Mouse (Mus musculus): ENCODE data around the gene Rgs5.
A peak's percentile ranks its signal among the peaks of the same experiment; 100 is the strongest.

Gene Rgs5

DNA sequence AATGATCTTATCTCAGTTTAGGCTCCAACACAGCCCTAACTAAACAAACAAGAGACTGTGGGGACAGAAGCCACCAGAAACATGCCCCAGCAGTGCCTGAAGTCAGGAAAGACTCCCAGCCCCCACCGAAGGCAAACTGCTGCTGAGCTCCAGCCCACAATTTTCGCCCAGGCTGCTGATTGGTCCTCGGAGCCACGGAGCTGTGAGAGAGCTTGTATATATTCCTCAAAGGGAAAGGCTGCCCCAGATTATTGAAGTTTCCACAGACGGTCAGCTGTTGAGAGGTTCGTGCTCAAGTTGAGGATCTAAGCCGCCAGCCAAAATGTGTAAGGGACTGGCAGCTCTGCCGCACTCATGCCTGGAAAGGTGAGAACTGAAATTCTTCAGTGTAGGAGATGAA lies at the start of gene Rgs5:
Rgs5 (plus strand) TSS at position 246 of the 400 bp plus-strand sequence.
- no peak for DNase-seq (ENCODE audit: low read depth, low spot score)

DNA sequence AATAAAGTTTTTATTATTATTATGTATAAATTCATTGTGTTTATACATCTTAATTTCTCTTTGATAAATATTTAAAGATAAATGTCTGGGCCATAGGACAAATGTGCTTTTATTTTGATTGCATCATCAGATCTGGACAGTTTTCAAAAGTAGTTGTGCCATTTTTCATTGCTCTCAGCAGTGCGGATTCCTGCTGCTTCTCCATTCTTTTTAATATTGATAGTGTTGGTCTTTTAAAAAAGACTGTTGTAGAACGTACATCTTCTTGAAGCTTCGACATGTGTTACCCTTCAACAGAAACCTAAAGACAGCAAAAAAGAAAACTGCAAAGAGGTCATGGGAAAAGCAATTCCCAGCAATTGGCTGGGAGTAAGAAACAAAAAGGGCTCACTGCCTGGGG lies 49.1 kb upstream of the Rgs5 start:
- DNase-seq (ENCODE audit: low read depth, low spot score): no peak

DNA sequence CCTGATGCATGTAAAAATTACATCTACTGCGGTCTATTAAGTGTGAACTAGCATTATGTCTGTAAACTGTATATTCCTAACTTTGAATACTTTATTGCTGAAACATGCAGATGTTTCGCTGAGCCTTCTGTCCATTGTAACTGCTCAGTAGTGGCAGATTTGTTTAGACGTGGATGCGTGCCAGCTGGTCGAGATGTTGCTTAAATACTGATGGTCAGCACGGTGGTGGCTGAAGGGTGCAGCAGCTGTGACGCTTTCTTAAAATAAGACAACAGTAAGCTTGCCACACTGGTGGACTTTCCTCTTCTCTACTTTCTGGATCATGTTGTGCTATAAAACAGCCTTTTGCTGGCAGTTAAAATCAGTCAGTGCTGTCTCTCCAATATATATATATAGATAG lies 25.6 kb upstream of the Rgs5 start:
- DNase-seq (ENCODE audit: low read depth, low spot score): no peak

DNA sequence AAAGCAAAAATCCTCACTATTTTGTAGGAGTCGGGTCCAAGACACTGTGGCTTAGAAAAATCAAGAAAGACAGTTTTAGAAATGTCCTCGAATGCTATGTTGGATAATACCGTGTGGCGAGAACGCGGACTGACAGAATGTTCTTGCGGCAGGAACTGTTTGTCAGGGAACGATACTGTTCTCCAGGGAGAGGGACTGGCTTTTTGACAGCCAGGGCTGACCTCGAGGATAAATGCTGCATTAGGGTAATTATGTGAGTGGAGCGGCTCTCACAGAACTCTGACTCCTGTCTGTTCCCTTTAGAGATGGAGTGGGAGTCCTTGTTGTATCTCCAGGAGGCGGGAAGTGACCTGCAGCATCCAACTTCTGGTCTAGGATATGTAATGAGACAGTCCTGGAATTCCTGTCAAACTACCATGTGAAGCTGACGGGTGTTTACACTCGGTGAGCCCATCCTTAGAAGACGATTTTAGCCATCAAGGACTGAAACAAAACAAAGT lies 18.0 kb upstream of the Rgs5 start:
- DNase-seq (ENCODE audit: low read depth, low spot score): no peak

DNA sequence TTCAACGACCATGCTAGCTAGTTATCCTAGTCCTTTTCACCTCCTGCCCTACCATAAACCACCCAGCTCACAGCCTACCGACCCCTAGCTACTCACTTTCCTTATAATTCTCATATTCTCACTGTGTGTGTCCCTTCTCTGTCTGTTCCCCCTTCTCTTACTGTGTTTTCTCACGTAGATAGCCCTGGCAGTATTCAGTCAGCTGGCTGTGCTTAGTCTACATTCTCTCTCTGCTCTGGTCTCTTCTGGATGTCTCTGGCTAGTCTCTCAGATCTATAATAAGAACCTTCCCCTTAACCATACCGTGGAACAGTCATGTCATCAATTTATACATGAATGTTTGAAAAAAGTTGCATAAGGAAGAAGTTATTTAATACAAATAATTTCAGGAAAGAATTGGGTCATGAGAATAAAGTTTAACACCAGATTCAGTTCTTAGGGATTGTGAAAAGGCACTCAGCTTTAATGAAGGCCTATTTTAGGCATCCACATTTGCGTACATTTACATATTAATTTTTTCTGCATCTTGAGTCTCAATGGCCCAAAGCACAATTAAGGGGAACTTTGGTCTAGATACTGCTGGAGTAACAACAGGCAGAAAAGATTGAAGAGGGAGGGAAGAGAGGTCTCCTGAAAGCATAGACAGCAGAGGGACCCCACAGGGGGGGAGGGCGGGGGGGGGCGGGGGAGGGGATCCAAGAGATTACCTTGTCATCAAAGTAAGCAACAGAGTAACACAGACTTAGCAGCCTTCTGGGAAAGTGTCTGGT lies 10.2 kb upstream of the Rgs5 start:
- DNase-seq (ENCODE audit: low read depth, low spot score): no peak

DNA sequence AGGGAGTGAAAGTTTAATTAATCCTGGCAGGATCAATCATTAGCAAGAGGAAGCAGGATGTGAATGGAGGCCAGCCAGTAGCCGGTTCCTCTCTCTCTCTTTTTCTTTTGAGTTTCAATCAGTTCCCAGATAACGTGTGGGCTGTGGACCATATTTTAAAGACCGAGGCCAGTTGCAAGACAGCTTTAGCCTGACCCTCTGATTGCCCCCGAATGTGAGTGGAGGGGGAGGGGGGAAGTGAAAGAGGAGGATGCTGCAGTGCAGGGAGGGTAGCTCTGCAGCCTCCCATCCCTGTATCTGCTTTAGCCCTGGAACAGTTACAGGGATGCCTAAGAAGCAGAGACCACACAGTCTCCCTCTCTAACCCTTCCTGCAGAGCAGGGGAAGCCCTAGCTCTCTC lies 4.2 kb downstream of the Rgs5 start:
- DNase-seq (ENCODE audit: low read depth, low spot score): no peak

DNA sequence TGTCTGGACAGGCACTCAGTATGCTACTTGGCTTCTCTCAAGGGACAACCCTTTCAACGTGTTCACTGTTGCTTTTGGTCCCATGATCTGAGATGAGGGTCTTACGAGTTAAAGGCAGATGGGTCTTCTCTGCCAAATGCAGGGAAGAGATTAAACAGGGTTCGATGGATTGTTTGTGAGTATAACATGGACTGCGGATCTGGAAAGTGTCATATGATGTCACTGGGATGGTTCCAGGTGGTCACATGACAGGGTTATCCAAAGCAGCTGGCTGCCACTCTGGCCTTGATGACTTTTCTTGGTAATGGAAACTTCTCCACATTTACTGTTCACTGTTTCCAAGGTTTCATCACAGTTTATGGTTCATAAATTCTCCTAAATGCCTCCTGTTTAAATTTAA lies 12.0 kb downstream of the Rgs5 start:
- DNase-seq (ENCODE audit: low read depth, low spot score): no peak

DNA sequence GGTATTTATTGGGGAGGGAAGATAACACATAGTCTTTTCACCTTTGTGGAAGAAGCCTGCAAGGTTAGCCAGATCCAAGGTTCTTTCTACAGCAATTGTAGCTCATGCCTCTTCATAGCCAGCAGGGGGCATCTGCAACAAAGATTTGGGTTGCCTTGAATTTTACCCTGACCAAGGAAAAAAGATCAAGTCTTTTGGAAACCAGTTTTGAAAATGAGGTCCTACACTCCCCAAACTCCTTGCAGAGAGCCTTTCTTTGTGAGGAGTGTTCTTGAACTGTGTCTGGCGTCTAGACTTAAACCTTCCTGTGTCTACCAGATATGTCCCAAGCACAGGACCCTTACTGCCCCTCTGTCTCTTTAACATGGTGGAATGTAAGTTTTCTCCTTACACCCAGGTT lies 15.4 kb downstream of the Rgs5 start:
- peak; percentile 27 for DNase-seq (ENCODE audit: low read depth, low spot score)

DNA sequence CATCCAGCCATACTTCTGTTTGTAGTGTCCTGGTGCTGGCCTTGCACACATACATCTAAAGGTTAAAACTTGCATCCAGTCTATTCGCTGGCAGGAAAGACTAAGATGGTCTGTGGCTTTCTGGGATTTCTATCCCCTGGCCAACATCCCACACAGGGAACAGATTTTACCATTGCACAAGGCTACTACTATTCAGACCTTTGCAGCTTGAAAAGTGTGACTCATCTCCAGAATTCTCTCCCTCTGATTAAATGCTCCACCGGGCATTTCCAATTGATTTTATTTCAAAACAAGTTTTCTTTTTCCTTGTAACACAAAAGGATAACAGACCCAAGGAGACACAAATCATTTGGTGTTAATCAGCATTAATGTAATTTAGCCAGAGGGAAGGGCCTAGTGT lies 16.5 kb downstream of the Rgs5 start:
- no peak for DNase-seq (ENCODE audit: low read depth, low spot score)

DNA sequence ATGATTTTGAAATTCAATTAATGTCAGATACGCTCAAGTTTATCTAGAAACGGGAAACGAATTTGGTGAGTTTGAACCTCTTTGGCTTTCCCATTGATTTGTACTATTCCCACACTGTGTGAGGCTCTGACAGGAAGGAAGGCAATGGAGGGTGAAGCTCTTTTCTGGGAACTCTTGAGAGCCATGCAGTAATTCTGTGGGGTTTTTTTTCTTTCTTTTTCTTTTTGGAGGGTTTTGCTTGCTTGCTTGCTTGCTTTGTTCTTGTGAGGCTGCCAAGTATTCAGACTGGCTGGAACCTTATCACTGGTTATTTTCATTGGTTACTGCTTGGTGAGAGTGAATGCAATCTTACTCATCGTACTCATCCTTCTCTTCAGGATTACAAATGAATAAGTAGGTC lies 17.0 kb downstream of the Rgs5 start:
- no peak for DNase-seq (ENCODE audit: low read depth, low spot score)

DNA sequence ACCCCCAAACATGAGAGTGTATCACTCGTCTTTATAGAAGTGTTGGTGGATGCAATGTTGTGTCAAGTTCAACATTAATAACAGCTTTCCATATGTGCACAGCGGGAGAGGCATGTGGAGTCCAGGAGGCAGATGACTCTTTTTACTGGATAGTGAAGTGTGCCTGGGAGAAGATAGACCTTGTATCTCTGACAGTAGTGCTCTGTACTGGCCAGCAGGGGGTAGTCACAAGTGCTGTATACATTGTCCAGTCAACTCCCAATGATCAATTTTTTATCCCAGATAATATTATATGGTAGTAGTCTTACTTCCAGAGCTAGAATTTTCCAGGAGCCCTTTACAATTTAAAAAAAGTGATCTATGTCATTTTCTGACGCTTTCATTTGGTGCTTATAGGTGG lies 18.8 kb downstream of the Rgs5 start:
- DNase-seq (ENCODE audit: low read depth, low spot score): no peak

DNA sequence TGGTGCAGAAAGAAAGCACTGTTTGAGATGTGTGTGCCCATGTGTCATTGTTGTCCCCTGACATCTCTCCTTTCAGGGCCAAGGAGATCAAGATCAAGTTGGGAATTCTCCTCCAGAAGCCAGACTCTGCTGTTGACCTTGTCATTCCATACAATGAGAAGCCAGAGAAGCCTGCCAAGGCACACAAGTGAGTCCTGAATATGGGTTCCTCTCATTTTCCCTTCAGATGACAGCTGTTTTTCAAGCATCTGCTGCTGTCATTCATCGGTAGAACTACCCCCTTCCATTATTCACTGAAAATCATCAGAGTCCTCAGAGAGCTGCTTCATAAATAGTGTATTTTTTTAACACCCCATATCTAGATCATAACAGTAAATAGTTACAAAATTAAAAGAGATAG lies 21.4 kb downstream of the Rgs5 start:
- DNase-seq (ENCODE audit: low read depth, low spot score): no peak

DNA sequence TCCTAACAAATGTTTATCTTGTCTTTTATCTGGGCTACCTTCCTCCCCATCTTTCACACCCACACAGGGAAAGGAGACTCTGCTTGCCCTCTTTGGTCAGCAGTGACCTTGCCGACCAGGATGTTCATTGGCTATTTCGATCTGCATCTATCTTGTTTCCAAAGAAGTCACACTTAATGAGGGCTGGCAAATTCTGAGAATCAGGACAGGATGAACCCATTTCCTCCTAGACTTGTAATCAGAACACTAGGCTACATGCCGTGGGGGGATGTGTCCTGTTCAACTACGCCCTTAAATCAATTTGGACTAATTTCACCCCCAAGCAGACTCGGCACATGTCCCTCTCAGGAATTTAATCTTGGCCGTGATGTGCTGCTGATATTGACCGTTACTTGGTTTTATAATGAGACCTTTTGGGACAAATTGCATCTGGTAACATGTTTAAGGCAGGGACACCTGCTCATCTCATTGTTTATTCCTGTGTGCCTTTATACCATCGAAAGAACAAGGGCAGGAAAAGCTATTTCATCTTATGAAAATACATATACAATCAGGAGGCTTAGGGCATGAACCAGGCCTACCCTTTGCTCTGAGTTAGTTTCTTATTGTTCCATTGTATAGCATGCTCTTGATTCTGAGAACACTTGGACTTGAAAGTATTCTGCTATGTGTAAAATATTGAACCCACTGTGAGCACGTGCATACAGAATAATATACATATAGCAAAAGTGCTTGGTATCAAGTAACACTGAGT lies 25.3 kb downstream of the Rgs5 start:
- no peak for DNase-seq (ENCODE audit: low read depth, low spot score)

DNA sequence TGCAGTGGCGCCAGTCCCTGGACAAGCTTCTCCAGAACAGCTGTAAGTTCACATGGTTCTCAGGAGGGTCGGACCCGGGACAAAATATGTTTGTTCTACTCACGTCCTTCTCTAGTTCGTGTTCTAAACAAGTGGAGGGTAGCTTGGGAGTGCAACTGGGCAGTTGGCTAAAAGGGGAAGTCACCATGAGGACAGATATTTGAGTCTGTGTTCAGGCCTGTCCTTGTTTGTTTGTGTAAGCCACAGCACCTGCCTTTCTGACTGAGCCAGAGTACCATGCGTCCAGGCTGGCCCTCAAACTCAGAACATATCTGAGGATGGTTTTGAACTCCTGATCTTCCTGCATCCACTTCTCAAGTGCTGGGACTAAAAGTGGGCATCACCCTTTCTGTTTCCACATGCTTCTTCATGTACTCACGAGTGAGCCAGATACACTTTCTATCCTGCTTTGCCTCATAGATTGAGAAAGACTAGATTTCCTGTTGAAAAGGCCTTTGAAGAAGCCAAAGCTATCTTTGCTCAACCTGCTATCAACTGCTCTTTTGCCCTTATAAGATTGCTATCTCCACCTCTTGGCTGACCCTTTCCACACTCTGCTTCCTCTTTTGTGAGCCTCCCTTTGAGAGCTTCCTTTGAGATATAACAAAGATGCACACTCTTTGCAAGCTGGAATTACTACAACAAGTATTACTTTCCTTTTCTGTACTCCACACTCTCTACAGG lies 27.6 kb downstream of the Rgs5 start:
- DNase-seq (ENCODE audit: low read depth, low spot score): no peak

DNA sequence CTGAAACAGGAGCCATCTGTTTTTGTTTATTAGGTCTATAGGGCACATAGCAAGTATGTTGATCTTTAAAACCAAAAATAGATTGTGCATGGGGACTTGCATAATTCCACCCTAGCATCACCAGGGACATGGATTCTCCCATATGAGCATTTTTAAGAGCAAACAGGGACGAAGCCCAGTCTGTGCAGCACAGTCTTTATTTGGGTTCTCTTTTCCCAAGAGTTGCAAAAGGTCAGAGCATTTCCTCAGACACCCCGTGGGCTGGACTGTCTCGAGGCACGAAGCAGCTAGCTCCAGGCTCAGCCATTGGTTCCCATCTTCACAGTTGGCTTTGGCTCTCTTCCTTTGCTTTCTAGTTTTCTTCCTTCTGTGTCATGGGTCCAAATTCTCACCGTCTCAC lies 30.0 kb downstream of the Rgs5 start:
- no peak for DNase-seq (ENCODE audit: low read depth, low spot score)

DNA sequence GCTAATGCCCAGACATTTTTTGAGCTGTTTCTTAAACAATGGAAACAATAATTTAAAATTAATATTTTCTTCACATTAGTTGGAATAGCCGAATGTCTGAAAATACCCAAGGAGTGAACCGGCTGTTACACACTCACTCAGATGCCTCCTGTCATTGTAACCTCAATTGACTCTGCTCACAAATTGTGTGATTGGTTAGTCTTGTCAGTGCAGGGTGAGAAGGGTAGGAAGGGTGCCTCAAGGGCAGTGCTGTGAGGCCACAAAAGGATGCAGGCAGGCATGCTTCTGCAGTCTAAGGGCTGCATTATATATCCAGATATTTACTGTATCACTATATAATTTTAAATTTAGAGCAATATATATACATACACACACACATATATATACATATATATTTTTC lies 37.7 kb downstream of the Rgs5 start:
- no peak for DNase-seq (ENCODE audit: low read depth, low spot score)

DNA sequence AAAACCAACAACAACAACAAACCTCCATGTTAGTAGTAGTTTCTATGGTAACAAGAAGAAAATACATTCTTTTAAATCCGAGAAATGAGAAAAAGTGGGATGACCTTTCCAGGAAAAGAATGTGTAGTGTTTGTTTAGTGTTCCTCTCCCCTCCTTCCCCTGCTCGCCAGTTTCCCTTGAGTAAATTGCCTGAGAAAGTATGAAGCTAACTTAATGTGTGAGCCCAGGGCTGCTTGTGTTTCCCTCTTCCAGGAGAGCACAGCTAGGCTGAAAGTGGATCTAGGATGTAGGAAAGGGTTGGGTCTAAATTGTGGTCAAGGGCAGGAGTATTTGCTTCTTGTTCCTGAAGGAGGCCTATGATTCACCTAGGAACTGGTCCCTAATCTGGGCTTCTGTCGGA lies 38.2 kb downstream of the Rgs5 start:
- no peak for DNase-seq (ENCODE audit: low read depth, low spot score)

DNA sequence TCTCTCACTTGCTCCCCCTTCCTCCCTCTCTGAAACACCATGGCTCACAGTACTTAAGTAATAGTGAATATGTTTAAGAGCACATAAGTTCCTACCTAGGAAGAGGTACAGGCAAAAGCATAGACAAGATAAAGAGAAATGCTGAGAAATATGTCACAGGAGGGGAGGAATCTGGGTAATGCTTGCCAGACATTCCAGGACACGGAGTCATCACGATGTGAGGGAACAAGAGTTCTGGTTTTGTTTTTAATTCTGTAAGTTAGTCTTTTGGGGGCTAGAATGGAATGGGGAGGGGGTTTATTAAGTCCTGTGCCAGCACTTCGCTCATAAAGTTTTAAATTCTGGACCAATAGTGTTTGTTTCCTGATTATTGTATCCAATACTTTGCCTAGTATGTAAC lies 40.1 kb downstream of the Rgs5 start:
- DNase-seq (ENCODE audit: low read depth, low spot score): no peak

DNA sequence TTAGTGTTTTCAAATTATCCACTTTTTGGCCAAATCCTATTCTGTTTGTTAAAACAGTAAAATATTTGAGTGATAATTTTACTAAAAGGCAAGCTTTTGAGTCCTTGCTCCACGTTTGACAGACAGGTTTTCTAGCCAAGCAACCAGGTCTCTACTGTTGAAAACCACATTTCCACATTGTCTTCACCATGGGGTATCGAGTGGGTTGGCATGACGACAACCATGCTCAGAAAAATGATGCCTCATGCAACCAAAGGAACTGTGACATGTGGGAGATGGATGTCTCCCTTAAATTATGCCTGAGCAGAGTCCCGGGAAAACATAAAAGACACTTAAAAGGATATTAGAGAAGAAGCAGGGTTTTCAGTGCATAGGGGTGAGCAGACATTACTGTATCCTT lies 41.9 kb downstream of the Rgs5 start:
- no peak for DNase-seq (ENCODE audit: low read depth, low spot score)

DNA sequence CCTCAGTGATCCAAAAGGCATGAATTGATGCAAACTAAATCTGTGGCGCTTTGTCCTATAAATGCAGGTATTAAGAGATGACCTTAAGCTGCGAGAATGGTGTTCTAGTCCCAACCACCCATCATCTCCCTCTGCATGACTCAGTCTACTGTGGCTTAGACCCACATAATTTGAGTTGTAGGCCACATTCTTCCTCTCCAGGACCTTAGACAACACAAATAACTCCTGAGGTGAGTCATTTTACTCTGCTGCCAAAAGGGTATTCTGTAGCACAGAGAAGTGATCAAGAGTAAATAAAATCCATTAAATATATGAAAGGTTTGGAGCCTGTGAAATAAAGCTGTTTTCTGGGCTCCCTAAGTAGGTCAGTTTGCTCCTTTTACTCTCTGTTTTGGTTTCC lies 43.9 kb downstream of the Rgs5 start:
- DNase-seq (ENCODE audit: low read depth, low spot score): no peak

DNA sequence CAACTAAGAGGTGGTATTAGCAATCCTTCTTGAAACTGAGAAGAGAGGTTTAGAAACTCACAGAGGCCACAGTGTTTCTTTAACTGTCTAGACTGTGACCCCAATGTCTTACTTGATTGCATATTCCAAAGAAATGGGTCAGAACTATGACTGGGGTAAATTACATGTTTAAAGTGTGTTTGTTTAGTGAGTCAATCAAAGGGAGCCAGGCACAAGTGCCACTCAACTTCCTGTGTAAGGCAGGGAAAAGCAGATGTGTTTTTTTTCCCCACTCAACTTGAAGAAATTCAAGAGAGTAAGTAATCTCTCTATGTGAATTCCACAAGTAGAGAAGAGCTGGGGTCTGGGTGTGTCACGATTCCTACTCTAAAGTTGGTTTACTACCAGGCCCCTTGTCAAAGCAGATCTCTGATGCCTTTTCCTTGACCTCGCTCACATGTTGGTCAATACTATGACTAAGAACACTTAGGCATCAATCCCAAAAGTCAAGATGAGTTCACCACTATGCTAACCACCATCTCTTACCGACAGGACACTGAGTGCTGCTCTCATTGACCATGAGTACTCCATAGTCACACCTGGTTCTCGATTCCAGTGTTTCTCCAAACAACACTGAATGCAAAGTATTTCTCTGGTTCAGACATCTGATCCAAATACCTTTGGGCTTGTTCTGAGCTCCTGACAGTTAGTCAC lies 49.2 kb downstream of the Rgs5 start:
- DNase-seq (ENCODE audit: low read depth, low spot score): no peak

DNA sequence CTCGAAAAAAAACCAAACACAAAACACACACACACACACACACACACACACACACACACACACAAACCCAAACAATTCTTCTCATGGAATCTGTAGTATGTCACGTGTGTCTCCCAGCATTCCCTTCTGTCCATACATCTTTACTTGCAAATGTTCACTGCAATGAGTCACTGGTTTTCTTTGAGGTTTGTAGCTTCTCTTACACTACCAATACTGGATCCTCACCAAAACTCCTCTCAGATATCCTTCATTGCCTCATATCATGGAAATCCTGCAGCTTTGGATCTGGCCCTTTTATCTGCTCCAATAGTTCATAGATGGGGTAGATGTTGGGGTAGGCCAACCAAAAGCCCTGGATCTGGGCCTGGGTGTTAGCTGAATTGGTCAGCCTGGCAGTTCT lies 66.5 kb downstream of the Rgs5 start:
- no peak for DNase-seq (ENCODE audit: low read depth, low spot score)

Data from forelimb bud, embryonic 11.5 days (tissue).